Mouse (Mus musculus): ENCODE results near the gene Ppa2.

The Ppa2 gene

GRCm38 (mm10) chr3:133389803-133390387 is 80.0 kb downstream of the Ppa2 start:
- DNase-seq (ENCODE audit: low read depth, low spot score), result no peak

GRCm38 (mm10) chr3:133394531-133394930 is 84.6 kb downstream of the Ppa2 start:
- no peak for DNase-seq (ENCODE audit: low read depth, low spot score)

GRCm38 (mm10) chr3:133403849-133404248 is 93.9 kb downstream of the Ppa2 start:
- no peak for DNase-seq (ENCODE audit: low read depth, low spot score)

GRCm38 (mm10) chr3:133405636-133406035 is 95.7 kb downstream of the Ppa2 start:
- no peak for DNase-seq (ENCODE audit: low read depth, low spot score)

- DNase-seq (ENCODE audit: low read depth, low spot score), result no peak
These were observed 96.3 kb downstream of the Ppa2 start for GRCm38 (mm10) chr3:133406248-133406647.

GRCm38 (mm10) chr3:133411123-133411675 is 101.3 kb downstream of the Ppa2 start:
- no peak for DNase-seq (ENCODE audit: low read depth, low spot score)

GRCm38 (mm10) chr3:133411768-133412167 is 101.9 kb downstream of the Ppa2 start:
- DNase-seq (ENCODE audit: low read depth, low spot score), result no peak

GRCm38 (mm10) chr3:133414747-133415146 is 104.8 kb downstream of the Ppa2 start:
- no peak for DNase-seq (ENCODE audit: low read depth, low spot score)

GRCm38 (mm10) chr3:133423073-133423472 is 113.2 kb downstream of the Ppa2 start:
- DNase-seq (ENCODE audit: low read depth, low spot score), result no peak

Measured in embryo, embryonic 11.5 days (tissue).